Mouse (Mus musculus): ENCODE results near the gene Ephb2. TPM values are rescaled to one million over a fixed set of nuclear protein-coding genes. Genes with fewer than 3 reads are reported as not detected.
A peak's percentile ranks its signal among the peaks of the same experiment; 100 is the strongest.

The Ephb2 gene
- polyA plus RNA-seq, 1 experiment: 2.7 TPM

DNA sequence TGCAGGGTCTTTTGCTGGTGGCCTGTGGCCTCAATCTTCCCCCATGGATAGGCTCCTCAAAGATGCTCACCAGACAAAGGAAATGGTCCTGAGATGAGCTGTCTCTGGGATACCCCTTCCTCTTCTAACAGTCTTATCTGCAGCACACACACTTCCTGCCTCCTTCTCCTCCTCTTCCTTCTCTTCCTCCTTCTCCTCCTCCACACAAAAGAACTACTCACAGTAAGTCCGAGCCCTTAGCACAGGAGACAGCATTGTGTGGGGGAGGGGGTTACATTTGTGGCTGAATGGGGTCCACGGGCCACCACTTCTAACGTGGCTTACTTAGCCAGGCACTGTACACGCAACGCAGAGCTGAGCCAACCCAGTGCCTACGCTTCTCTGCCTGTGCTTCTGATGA, 182.8 kb downstream of the Ephb2 start:
- Histone ChIP-seq H3K4me1 (ENCODE audit: control insufficient read depth, insufficient read depth, insufficient read length) (no peaks in the 10 kb centered on the region), H3K4me3 (ENCODE audit: extremely low read depth, insufficient read depth, insufficient read length) (no peak overlapping the region)
- 41% methylated on average over 6 of the region's 6 CpGs for WGBS

DNA sequence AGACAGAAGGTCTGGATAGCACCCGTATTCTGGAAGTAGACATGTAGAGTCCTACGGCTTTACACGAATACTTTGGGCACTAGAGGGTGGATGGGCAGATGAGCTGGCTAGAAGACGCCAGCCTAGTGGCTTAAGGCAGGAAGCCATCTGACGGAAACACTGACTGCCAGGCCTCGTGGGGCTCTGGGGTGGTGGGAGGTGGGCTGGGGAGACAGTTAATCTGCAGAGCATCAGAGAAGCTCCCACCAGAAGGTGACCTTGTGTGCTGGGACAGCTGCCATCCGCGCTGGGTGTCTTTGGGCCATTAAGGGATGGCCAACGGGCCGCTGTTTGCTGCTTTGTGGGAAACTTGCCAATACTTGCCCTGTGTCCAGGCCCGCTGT, 183.3 kb downstream of the Ephb2 start:
- 52% methylated on average over 11 of the region's 11 CpGs for WGBS
- no peaks in the 10 kb centered on the region for H3K27me3 ChIP-seq (ENCODE audit: control insufficient read depth, insufficient read depth, low read length)
- H3K36me3 ChIP-seq (ENCODE audit: control insufficient read depth, insufficient read depth, low read length): no peaks in the 10 kb centered on the region
- no peaks in the 10 kb centered on the region for H3K4me1 ChIP-seq (ENCODE audit: control insufficient read depth, insufficient read depth, insufficient read length)
- no peak for DNase-seq (ENCODE audit: low read depth in 1 of 2, low spot score in 2 of 2)
- no peak overlapping the region for H3K27ac ChIP-seq (ENCODE audit: insufficient read depth, low read length)
- H3K4me3 ChIP-seq (ENCODE audit: extremely low read depth, insufficient read depth, insufficient read length): no peak overlapping the region
- TF ChIP-seq POLR2A (IDR thresholded peaks at IDR 0.05; ENCODE audit: low read depth, low read length): no peak
- no peak for TF ChIP-seq CTCF (IDR thresholded peaks at IDR 0.05; ENCODE audit: extremely low read depth, insufficient read depth, insufficient read length, insufficient replicate concordance)

More for the DNA sequence above, 182.8 kb downstream of the Ephb2 start:
- DNase-seq (ENCODE audit: low read depth in 1 of 2, low spot score in 2 of 2): no peak
- Histone ChIP-seq H3K36me3 (ENCODE audit: control insufficient read depth, insufficient read depth, low read length) (no peaks in the 10 kb centered on the region), H3K27ac (ENCODE audit: insufficient read depth, low read length) (no peak overlapping the region), H3K27me3 (ENCODE audit: control insufficient read depth, insufficient read depth, low read length) (no peaks in the 10 kb centered on the region)
- TF ChIP-seq POLR2A (IDR thresholded peaks at IDR 0.05; ENCODE audit: low read depth, low read length): no peak

DNA sequence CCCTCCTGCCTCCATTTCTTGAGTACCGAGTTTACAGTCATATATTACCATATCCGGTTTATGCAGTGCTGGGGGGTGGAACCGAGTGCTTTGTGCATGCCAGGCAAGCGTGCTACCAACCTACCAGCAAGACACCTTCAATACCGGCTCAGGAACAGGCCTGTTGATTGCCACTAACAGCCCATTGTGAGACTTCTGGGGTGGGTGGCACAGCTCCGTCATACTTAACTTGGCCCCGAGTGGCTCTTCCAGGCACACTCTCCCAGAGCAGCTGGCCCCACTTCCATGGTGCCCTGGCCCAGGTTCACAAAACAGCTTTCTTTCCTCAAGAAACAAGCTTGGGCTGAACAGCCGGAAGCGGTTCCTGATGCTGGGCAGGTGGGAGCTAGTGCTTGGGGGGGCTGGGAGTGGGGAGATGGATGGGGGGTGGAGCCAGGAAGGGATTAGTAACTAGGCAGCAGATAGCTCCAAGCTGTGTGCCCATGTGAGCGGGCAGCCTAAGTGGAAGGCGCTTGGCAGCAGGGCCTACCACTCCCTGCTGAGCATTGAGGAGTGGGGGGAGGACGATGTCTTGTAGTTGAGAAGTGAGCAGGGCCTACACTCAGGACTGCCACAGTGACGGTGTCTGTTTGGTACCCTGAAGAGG, 183.8 kb downstream of the Ephb2 start:
- H3K4me3 ChIP-seq (ENCODE audit: extremely low read depth, insufficient read depth, insufficient read length): no peak overlapping the region
- H3K27me3 ChIP-seq (ENCODE audit: control insufficient read depth, insufficient read depth, low read length): no peaks in the 10 kb centered on the region
- WGBS: 85% methylated on average over 13 of the region's 13 CpGs
- no peak for DNase-seq (ENCODE audit: low read depth in 1 of 2, low spot score in 2 of 2)
- TF ChIP-seq POLR2A (IDR thresholded peaks at IDR 0.05; ENCODE audit: low read depth, low read length): no peak
- TF ChIP-seq CTCF (IDR thresholded peaks at IDR 0.05; ENCODE audit: extremely low read depth, insufficient read depth, insufficient read length, insufficient replicate concordance): no peak
- no peak overlapping the region for H3K27ac ChIP-seq (ENCODE audit: insufficient read depth, low read length)
- no peaks in the 10 kb centered on the region for H3K36me3 ChIP-seq (ENCODE audit: control insufficient read depth, insufficient read depth, low read length)
- no peaks in the 10 kb centered on the region for H3K4me1 ChIP-seq (ENCODE audit: control insufficient read depth, insufficient read depth, insufficient read length)

DNA sequence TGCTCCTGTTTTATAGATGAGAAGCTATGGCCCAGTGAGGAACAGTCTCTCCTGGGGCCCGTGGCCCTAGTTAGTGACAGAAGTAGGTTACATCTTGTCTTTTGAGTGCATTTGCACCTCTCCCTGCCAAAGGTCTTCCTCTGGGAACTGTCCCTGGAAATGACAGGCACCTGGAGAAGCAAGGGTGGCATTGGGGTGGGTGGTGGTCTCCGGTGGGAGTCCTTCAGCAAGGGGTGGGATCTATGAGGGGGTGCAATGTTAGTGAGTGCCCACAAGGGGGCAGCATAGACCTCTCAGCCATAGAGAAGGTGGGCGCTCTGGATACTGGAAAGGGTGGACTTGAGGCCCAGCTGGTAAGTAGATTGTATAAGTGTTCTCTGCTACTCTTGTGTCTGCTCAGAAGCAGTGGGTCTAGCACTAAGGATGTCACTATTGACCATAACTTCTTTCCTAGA, 184.4 kb downstream of the Ephb2 start:
- no peak for DNase-seq (ENCODE audit: low read depth in 1 of 2, low spot score in 2 of 2)
- TF ChIP-seq CTCF (IDR thresholded peaks at IDR 0.05; ENCODE audit: extremely low read depth, insufficient read depth, insufficient read length, insufficient replicate concordance) (peak; percentile 62; the same call in 1 of the 2 replicates), POLR2A (IDR thresholded peaks at IDR 0.05; ENCODE audit: low read depth, low read length) (no peak)
- H3K4me1 ChIP-seq (ENCODE audit: control insufficient read depth, insufficient read depth, insufficient read length): no peaks in the 10 kb centered on the region
- no peak overlapping the region for H3K4me3 ChIP-seq (ENCODE audit: extremely low read depth, insufficient read depth, insufficient read length)
- H3K27ac ChIP-seq (ENCODE audit: insufficient read depth, low read length): no peak overlapping the region
- WGBS: 65% methylated on average over 3 of the region's 3 CpGs
- H3K27me3 ChIP-seq (ENCODE audit: control insufficient read depth, insufficient read depth, low read length): no peaks in the 10 kb centered on the region
- H3K36me3 ChIP-seq (ENCODE audit: control insufficient read depth, insufficient read depth, low read length): no peaks in the 10 kb centered on the region

DNA sequence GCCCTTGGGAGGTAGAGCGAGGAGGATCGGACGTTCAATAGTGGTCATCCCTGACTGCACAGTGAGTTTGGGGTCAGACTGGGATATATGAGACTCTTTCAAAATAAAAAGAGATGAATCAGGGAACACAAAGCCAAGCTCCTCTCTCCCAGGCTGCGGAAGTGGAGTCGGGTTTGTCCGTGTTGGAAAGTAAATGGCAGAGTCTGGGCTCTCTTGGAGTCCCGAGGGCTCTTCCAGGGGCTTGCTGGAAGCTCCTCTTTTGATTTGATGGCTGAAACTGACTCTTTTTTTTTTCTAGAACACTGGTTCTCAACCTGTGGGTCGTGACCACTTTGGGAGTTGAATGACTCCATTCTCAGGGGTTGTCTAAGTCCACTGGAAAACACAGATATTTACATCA, 185.5 kb downstream of the Ephb2 start:
- Histone ChIP-seq H3K4me3 (ENCODE audit: extremely low read depth, insufficient read depth, insufficient read length) (no peak overlapping the region), H3K27me3 (ENCODE audit: control insufficient read depth, insufficient read depth, low read length) (no peaks in the 10 kb centered on the region), H3K27ac (ENCODE audit: insufficient read depth, low read length) (no peak overlapping the region), H3K36me3 (ENCODE audit: control insufficient read depth, insufficient read depth, low read length) (no peaks in the 10 kb centered on the region), H3K4me1 (ENCODE audit: control insufficient read depth, insufficient read depth, insufficient read length) (no peaks in the 10 kb centered on the region)
- 86% methylated on average over 8 of the region's 8 CpGs for WGBS
- TF ChIP-seq POLR2A (IDR thresholded peaks at IDR 0.05; ENCODE audit: low read depth, low read length) (no peak), CTCF (IDR thresholded peaks at IDR 0.05; ENCODE audit: extremely low read depth, insufficient read depth, insufficient read length, insufficient replicate concordance) (no peak)
- no peak for DNase-seq (ENCODE audit: low read depth in 1 of 2, low spot score in 2 of 2)

DNA sequence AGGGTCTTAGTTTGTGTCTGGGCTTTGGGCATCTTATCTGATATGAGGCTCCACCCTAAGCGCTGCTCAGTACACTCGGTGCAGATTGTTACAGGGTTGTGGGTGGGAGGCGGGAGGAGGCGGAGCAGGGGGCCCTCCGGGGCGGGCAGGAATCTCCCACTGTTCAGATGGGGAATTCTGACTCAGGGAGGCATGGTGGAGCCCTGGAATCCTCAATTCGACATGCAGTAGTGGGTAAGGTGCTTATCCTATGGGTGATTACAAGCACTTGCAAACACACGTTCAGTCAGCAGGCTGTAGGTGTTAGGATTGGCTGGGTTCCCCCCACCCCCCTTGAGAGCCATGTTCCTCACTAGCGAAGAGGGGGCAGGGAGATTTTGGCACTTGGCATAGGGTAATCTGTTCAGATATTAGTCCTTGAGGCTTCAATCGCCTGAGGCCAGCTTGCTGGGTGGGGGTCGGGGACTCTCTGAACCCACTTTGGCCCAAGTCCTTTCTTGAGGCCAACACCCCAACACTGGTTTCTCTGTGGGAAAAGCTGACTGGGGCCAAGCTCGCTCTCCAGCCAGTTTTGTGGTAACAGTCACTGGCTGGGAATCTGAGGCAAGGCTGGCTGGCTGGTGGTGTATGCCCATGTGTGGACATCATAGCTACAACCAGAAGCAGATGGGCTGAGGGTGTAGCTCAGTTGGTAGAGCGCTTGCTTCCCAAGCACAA, 186.2 kb downstream of the Ephb2 start:
- WGBS: 73% methylated on average over 13 of the region's 13 CpGs
- Histone ChIP-seq H3K27ac (ENCODE audit: insufficient read depth, low read length) (no peak overlapping the region), H3K4me3 (ENCODE audit: extremely low read depth, insufficient read depth, insufficient read length) (no peak overlapping the region), H3K4me1 (ENCODE audit: control insufficient read depth, insufficient read depth, insufficient read length) (no peaks in the 10 kb centered on the region), H3K27me3 (ENCODE audit: control insufficient read depth, insufficient read depth, low read length) (no peaks in the 10 kb centered on the region), H3K36me3 (ENCODE audit: control insufficient read depth, insufficient read depth, low read length) (no peaks in the 10 kb centered on the region)
- DNase-seq (ENCODE audit: low read depth in 1 of 2, low spot score in 2 of 2): no peak
- no peak for TF ChIP-seq POLR2A (IDR thresholded peaks at IDR 0.05; ENCODE audit: low read depth, low read length)
- no peak for TF ChIP-seq CTCF (IDR thresholded peaks at IDR 0.05; ENCODE audit: extremely low read depth, insufficient read depth, insufficient read length, insufficient replicate concordance)

DNA sequence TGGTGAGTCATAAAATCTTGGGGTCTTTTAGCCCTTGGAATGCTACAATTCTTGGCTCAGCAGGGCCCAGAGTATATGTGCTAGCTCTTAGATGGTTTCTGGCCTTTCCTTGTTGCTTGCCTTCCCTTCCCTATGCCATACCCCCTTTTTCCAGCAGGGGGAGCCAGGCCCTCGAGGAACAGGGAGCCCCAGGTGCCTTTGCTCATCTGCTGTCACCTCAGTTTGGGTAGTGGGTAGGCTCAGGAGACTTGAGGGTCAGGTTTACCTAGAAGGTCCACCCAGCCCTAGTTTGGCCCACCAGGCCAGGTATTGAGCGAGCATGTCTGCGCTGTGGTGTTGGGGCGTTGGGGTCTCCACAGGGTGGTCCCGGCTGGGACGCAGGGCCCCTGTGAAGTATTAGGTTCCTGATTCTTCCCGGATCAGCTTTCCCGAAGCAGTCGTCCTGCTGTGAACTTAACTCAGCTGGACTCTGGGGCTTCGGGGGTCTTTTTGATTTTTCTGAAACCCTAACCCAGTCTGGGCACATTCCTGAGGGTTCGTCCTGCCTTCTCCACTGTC, 186.8 kb downstream of the Ephb2 start:
- Histone ChIP-seq H3K4me1 (ENCODE audit: control insufficient read depth, insufficient read depth, insufficient read length) (no peaks in the 10 kb centered on the region), H3K27me3 (ENCODE audit: control insufficient read depth, insufficient read depth, low read length) (no peaks in the 10 kb centered on the region), H3K27ac (ENCODE audit: insufficient read depth, low read length) (no peak overlapping the region), H3K36me3 (ENCODE audit: control insufficient read depth, insufficient read depth, low read length) (no peaks in the 10 kb centered on the region), H3K4me3 (ENCODE audit: extremely low read depth, insufficient read depth, insufficient read length) (no peak overlapping the region)
- WGBS: 48% methylated on average over 11 of the region's 11 CpGs
- TF ChIP-seq CTCF (IDR thresholded peaks at IDR 0.05; ENCODE audit: extremely low read depth, insufficient read depth, insufficient read length, insufficient replicate concordance) (peak; percentile 80; the same call in 1 of the 2 replicates), POLR2A (IDR thresholded peaks at IDR 0.05; ENCODE audit: low read depth, low read length) (no peak)
- peak; percentile 23 to 63 for DNase-seq (ENCODE audit: low read depth in 1 of 2, low spot score in 2 of 2)

Measured in spleen, adult 2 months (tissue).